Comparison of ENCODE assay signal across 19 mouse cellular contexts in genomic region chr4:22119877-22120276, GRCm38 (mm10).
DNase-seq lines count a peak whose midpoint lies in the region; ATAC-seq and TF ChIP-seq lines count a peak whose summit lies in the region.
"Had no signal": no experiment of that assay in that cellular context is flagged by ENCODE, and none has a peak within 500 bp of the region (broad histone marks: within the 10 kb centered on the region; RNA-seq: fewer than 3 reads in every experiment).

No protein-coding gene starts in this region.

- H3K27me3 ChIP-seq in kidney, embryonic 14.5 days (ENCODE audit: control insufficient read depth, insufficient read depth, low read length) = no peaks in the 10 kb centered on the region
- H3K27me3 ChIP-seq in Patski = no peaks in the 10 kb centered on the region
- H3K27me3 ChIP-seq: CH12.LX had no signal

- H3K4me2 ChIP-seq in kidney, embryonic 14.5 days (replicated peaks; ENCODE audit: low read depth, low read length) = no peak overlapping the region

- no peak for TF ChIP-seq CTCF in Patski (IDR thresholded peaks at IDR 0.05)

- no peaks in the 10 kb centered on the region for H3K4me1 ChIP-seq in kidney, embryonic 14.5 days (ENCODE audit: control insufficient read depth, insufficient read depth, low read length)

- in situ Hi-C loops in Patski (cut with MboI; ENCODE audit: low pct_unique_long_range_greater_than_20kb) = no loop called here

- H3K9me3 ChIP-seq in kidney, embryonic 14.5 days (ENCODE audit: control insufficient read depth, low read length) = no peaks in the 10 kb centered on the region
- H3K9me3 ChIP-seq: G1E had no signal

- no peaks in the 10 kb centered on the region for H3K36me3 ChIP-seq in kidney, embryonic 14.5 days (ENCODE audit: control insufficient read depth, insufficient read depth, low read length)
- H3K36me3 ChIP-seq: G1E had no signal

- CTCF ChIA-PET in Patski (lab: Charles Lee) = interaction anchor here (1.6 kb wide), 1 partner anchor 10 kb away, joined by 4 read pairs; no protein-coding TSS in a partner anchor

- ATAC-seq in kidney, embryonic 14.5 days (ENCODE audit: low FRiP score, low TSS enrichment) = no peak
- ATAC-seq in Patski = peak; percentile 55
- ATAC-seq: activated CD4-positive, CD25-positive, alpha-beta regulatory T cell, adult 4 months; CD4-positive, CD25-positive, alpha-beta regulatory T cell, adult 4 months had no signal

- WGBS in kidney, embryonic 14.5 days = 58% methylated on average over 3 of the region's 3 CpGs

- peak; percentile 25 for DNase-seq in kidney, adult 9 months
- peak; percentile 53 for DNase-seq in Patski (ENCODE audit: low read depth, low spot score)
- DNase-seq in embryo, embryonic 9.5 days (ENCODE audit: extremely low spot score) = no peak
- DNase-seq: adrenal gland, adult 2 months; adrenal gland, adult 8-10 months; adrenal gland, postnatal 10 days; adrenal gland, postnatal 14 days; adrenal gland, postnatal 25 days; adrenal gland, postnatal 36 days; B cell, adult 2 months; cerebellum, adult 11 months; cerebellum, adult 11-12 months; cerebellum, adult 18-20 months; cerebellum, adult 2 months had no signal

- H3K4me3 ChIP-seq in kidney, embryonic 14.5 days (ENCODE audit: low read length) = no peak overlapping the region

- POLR2A ChIA-PET in Patski (lab: Charles Lee) = interaction anchor here (0.6 to 1.1 kb wide), 2 partner anchors 13 to 97 kb away, joined by 3 read pairs; no protein-coding TSS in a partner anchor

- H3K9ac ChIP-seq in kidney, embryonic 14.5 days (ENCODE audit: low read depth, low read length) = no peak overlapping the region

- H3K27ac ChIP-seq in kidney, embryonic 14.5 days (ENCODE audit: low read depth, low read length) = no peak overlapping the region
